Mouse (Mus musculus) gastrocnemius, postnatal 14 days (tissue): ENCODE results near the gene Orm2. TPM values are rescaled to one million over a fixed set of nuclear protein-coding genes. Genes with fewer than 3 reads are reported as not detected.

Experiments
- DNase-seq: peaks from one replicate; pipeline ENCODE4 v3.0.0; 2021; ENCODE audit warnings: mixed read lengths
- intact Hi-C: fragments of 180-260 bp; cut with DNase I; formaldehyde crosslinking; loops from one replicate; pipeline ENCODE4 v1.15.1; 2025; ENCODE audit warnings: low total_unique reads
- total RNA-seq, 2 experiments: library from RNA; stranded (reverse); gene quantifications; 2 replicates each; pipeline ENCODE4 v1.2.3; 2021

Orm2 gene
- total RNA-seq, 2 experiments from 2014 or later = not detected

- DNase-seq = no peak
Measured at GRCm38 (mm10) chr4:63402056-63402455, 39.8 kb downstream of the Orm2 start.

GRCm38 (mm10) chr4:63402558-63402957, 40.3 kb downstream of the Orm2 start:
- intact Hi-C loops = no loop called here
- no peak for DNase-seq

More at GRCm38 (mm10) chr4:63402056-63402455, 39.8 kb downstream of the Orm2 start:
- intact Hi-C loops = no loop called here

- DNase-seq = peak; percentile 95
- intact Hi-C loops = no loop called here
Measured at GRCm38 (mm10) chr4:63403040-63403959, 41.1 kb downstream of the Orm2 start, which contains the start of gene Akna. Akna (minus strand) TSS chr4:63403354.

- intact Hi-C loops = no loop called here
- DNase-seq = no peak
Measured at GRCm38 (mm10) chr4:63404205-63404604, 42.0 kb downstream of the Orm2 start.

GRCm38 (mm10) chr4:63405051-63405450, 42.8 kb downstream of the Orm2 start:
- intact Hi-C loops = no loop called here

GRCm38 (mm10) chr4:63405683-63406082, 43.4 kb downstream of the Orm2 start:
- intact Hi-C loops = no loop called here
- DNase-seq = no peak

More at GRCm38 (mm10) chr4:63405051-63405450, 42.8 kb downstream of the Orm2 start:
- DNase-seq = no peak

- DNase-seq = no peak
- intact Hi-C loops = loop anchor here (2.0 kb wide), 1 partner anchor 37 kb away; no protein-coding TSS in a partner anchor
Measured at GRCm38 (mm10) chr4:63408247-63408646, 46.0 kb downstream of the Orm2 start.

- peak; percentile 62 for DNase-seq
- intact Hi-C loops = loop anchor here (2.0 kb wide), 1 partner anchor 38 kb away; no protein-coding TSS in a partner anchor
Measured at GRCm38 (mm10) chr4:63408649-63409048, 46.4 kb downstream of the Orm2 start.

- intact Hi-C loops = loop anchor here (2.0 kb wide), 1 partner anchor 39 kb away; no protein-coding TSS in a partner anchor
- DNase-seq = no peak
Measured at GRCm38 (mm10) chr4:63409317-63409907, 47.2 kb downstream of the Orm2 start.

- intact Hi-C loops = loop anchor here (2.0 kb wide), 1 partner anchor 39 kb away; no protein-coding TSS in a partner anchor
- DNase-seq = peak; percentile 82
Measured at GRCm38 (mm10) chr4:63409908-63410582, 47.8 kb downstream of the Orm2 start.

GRCm38 (mm10) chr4:63410583-63410934, 48.3 kb downstream of the Orm2 start:
- DNase-seq = peak; percentile 95
- intact Hi-C loops = no loop called here

GRCm38 (mm10) chr4:63411222-63411621, 49.0 kb downstream of the Orm2 start:
- intact Hi-C loops = no loop called here
- no peak for DNase-seq

- DNase-seq = no peak
- intact Hi-C loops = loop anchor here (5.0 kb wide), 2 partner anchors 427 to 532 kb away; no protein-coding TSS in a partner anchor
Measured at GRCm38 (mm10) chr4:63414951-63415350, 52.7 kb downstream of the Orm2 start.

Other genes starting within 250 kb of the Orm2 start
- gene Ambp, start 207.7 kb upstream of the Orm2 start, total RNA-seq = not detected
- not detected for gene Kif12, start 190.3 kb upstream of the Orm2 start, total RNA-seq
- gene Col27a1, start 148.4 kb upstream of the Orm2 start, total RNA-seq = 1 to 10 TPM; 1.9 to 2.6 TPM
- not detected for gene Orm1, start 17.9 kb upstream of the Orm2 start, total RNA-seq
- gene Orm3, start 6.3 kb upstream of the Orm2 start, total RNA-seq = not detected
- 1 to 10 TPM; 2.1 to 2.4 TPM for gene Akna, start 40.9 kb downstream of the Orm2 start, total RNA-seq
- gene Whrn, start 133.5 kb downstream of the Orm2 start, total RNA-seq = 1 to 10 TPM; 1.7 to 2.0 TPM
- 100 to 1,000 TPM; 260 to 261 TPM for gene Atp6v1g1, start 182.3 kb downstream of the Orm2 start, total RNA-seq
- 10 to 100 TPM in 1 of 2 experiments, 1 to 10 TPM in 1; 8.7 to 10.6 TPM for gene Tmem268, start 196.3 kb downstream of the Orm2 start, total RNA-seq
- gene Gm11213, start 242.8 kb downstream of the Orm2 start, total RNA-seq = not detected